Mouse (Mus musculus) neural tube, embryonic 11.5 days (tissue): ENCODE measurements at regions not wholly inside any gene's neighbourhood (a gene's known extent, or its start where the extent isn't known, plus 50 kb on each side); places are given as distances from the start of the nearest gene placed in this dataset.

Source experiments
- ATAC-seq: fragments of 200-750 bp; cut with Nextera tagmentation; 2 replicates; pipeline ENCODE4 v1.8.0; 2017; ENCODE audit warnings: moderate number of reproducible peaks, mild to moderate bottlenecking, moderate TSS enrichment, moderate library complexity; ENCODE audit not compliant: insufficient read depth, low FRiP score, low TSS enrichment
- DNase-seq: peaks from one replicate; pipeline ENCODE4 v3.0.0-alpha.2; 2015; ENCODE audit warnings: low spot score
- H3K27ac ChIP-seq: fragments of 300-500 bp; sonication (generic); 2 replicates; pipeline ENCODE4 v1.5.1; 2014; ENCODE audit warnings: low read depth, mild to moderate bottlenecking, low read length
- H3K27me3 ChIP-seq: fragments of 300-500 bp; sonication (generic); 2 replicates; pipeline ENCODE4 v1.6.1; 2014; ENCODE audit warnings: mild to moderate bottlenecking, low read length, mixed read lengths; ENCODE audit not compliant: control insufficient read depth, insufficient read depth
- H3K36me3 ChIP-seq: fragments of 300-500 bp; sonication (generic); 2 replicates; pipeline ENCODE4 v1.6.1; 2014; ENCODE audit warnings: mild to moderate bottlenecking, low read length, moderate library complexity, mixed read lengths; ENCODE audit not compliant: control insufficient read depth, insufficient read depth
- H3K4me1 ChIP-seq: fragments of 300-500 bp; sonication (generic); 2 replicates; pipeline ENCODE4 v1.6.1; 2014; ENCODE audit warnings: low read length, mixed read lengths; ENCODE audit not compliant: control insufficient read depth, insufficient read depth
- H3K4me2 ChIP-seq: fragments of 300-500 bp; sonication (generic); 2 replicates; pipeline ENCODE4 v1.6.1; 2014; ENCODE audit warnings: low read depth, mild to moderate bottlenecking, moderate library complexity
- H3K4me3 ChIP-seq: fragments of 300-500 bp; sonication (generic); 2 replicates; pipeline ENCODE4 v1.5.1; 2014; ENCODE audit warnings: low read depth, low read length
- H3K9ac ChIP-seq: fragments of 300-500 bp; sonication (generic); 2 replicates; pipeline ENCODE4 v1.6.1; 2014; ENCODE audit warnings: mild to moderate bottlenecking, low read length
- H3K9me3 ChIP-seq: fragments of 300-500 bp; sonication (generic); 2 replicates; pipeline ENCODE4 v1.6.1; 2016; ENCODE audit warnings: low read length; ENCODE audit not compliant: control insufficient read depth
- WGBS: fragments of 180-500 bp; shearing (Covaris S2); extraction: QIAGEN DNeasy Blood & Tissue Kit; methylation state at CpG from one replicate; pipeline ENCODE4 v1.1.7; 2014; 5-methylcytosine and 5-hydroxymethylcytosine counted together

GRCm38 (mm10) chr4:107736866-107737265 is 52.8 kb upstream of the Dmrtb1 start:
- no peak overlapping the region for H3K4me3 ChIP-seq
- no peaks in the 10 kb centered on the region for H3K9me3 ChIP-seq
- peaks cover 20% of the 10 kb centered on the region for H3K4me1 ChIP-seq
- ATAC-seq = no peak
- no peaks in the 10 kb centered on the region for H3K36me3 ChIP-seq
- H3K27ac ChIP-seq = no peak overlapping the region
- no peaks in the 10 kb centered on the region for H3K27me3 ChIP-seq
- H3K4me2 ChIP-seq = no peak overlapping the region
- 91% methylated on average over 8 of the region's 8 CpGs for WGBS
- H3K9ac ChIP-seq = no peak overlapping the region
- no peak for DNase-seq

- no peak overlapping the region for H3K4me3 ChIP-seq
- peaks cover 10% of the 10 kb centered on the region for H3K4me1 ChIP-seq
- DNase-seq = peak; percentile 89
- no peak overlapping the region for H3K4me2 ChIP-seq
- WGBS = 15% methylated on average over 6 of the region's 6 CpGs
- no peaks in the 10 kb centered on the region for H3K9me3 ChIP-seq
- no peaks in the 10 kb centered on the region for H3K36me3 ChIP-seq
- ATAC-seq = peak; percentile 77
- no peak overlapping the region for H3K27ac ChIP-seq
- no peaks in the 10 kb centered on the region for H3K27me3 ChIP-seq
- H3K9ac ChIP-seq = no peak overlapping the region
Observed at GRCm38 (mm10) chr4:107737907-107738306, 53.9 kb upstream of the Dmrtb1 start.

- Histone ChIP-seq H3K4me2 (no peak overlapping the region), H3K9ac (no peak overlapping the region), H3K4me3 (no peak overlapping the region), H3K36me3 (no peaks in the 10 kb centered on the region), H3K27ac (no peak overlapping the region), H3K4me1 (peaks cover 3% of the 10 kb centered on the region; the same call in 1 of the 2 replicates), H3K9me3 (no peaks in the 10 kb centered on the region), H3K27me3 (no peaks in the 10 kb centered on the region)
- ATAC-seq (no peak), DNase-seq (no peak)
- 85% methylated on average over 9 of the region's 9 CpGs for whole genome bisulfite sequencing
Observed at GRCm38 (mm10) chr4:107738776-107739175, 54.7 kb upstream of the Dmrtb1 start.

GRCm38 (mm10) chr4:107739789-107740405 is 55.9 kb upstream of the Dmrtb1 start:
- Histone ChIP-seq H3K4me1 (no peaks in the 10 kb centered on the region; the same call in 1 of the 2 replicates), H3K4me2 (no peak overlapping the region), H3K9ac (no peak overlapping the region), H3K9me3 (no peaks in the 10 kb centered on the region), H3K36me3 (no peaks in the 10 kb centered on the region), H3K27me3 (no peaks in the 10 kb centered on the region), H3K4me3 (no peak overlapping the region), H3K27ac (no peak overlapping the region)
- DNase-seq (no peak), ATAC-seq (no peak)
- WGBS = 57% methylated on average over 6 of the region's 6 CpGs

- H3K4me2 ChIP-seq = no peak overlapping the region
- 75% methylated on average over 2 of the region's 2 CpGs for WGBS
Observed at GRCm38 (mm10) chr4:107743646-107744045, 58.4 kb upstream of the Lrp8 start.

GRCm38 (mm10) chr4:107746366-107746765 is 55.7 kb upstream of the Lrp8 start:
- 80% methylated on average over 3 of the region's 3 CpGs for WGBS
- H3K9me3 ChIP-seq = no peaks in the 10 kb centered on the region
- DNase-seq (no peak), ATAC-seq (no peak)
- no peaks in the 10 kb centered on the region for H3K36me3 ChIP-seq
- no peaks in the 10 kb centered on the region for H3K27me3 ChIP-seq
- peaks cover 10% of the 10 kb centered on the region for H3K4me1 ChIP-seq
- H3K4me3 ChIP-seq = no peak overlapping the region
- H3K27ac ChIP-seq = no peak overlapping the region
- H3K4me2 ChIP-seq = no peak overlapping the region
- H3K9ac ChIP-seq = no peak overlapping the region

More at GRCm38 (mm10) chr4:107743646-107744045, 58.4 kb upstream of the Lrp8 start:
- Histone ChIP-seq H3K4me1 (peaks cover 10% of the 10 kb centered on the region), H3K27me3 (no peaks in the 10 kb centered on the region), H3K27ac (no peak overlapping the region), H3K36me3 (no peaks in the 10 kb centered on the region), H3K4me3 (no peak overlapping the region), H3K9me3 (no peaks in the 10 kb centered on the region), H3K9ac (no peak overlapping the region)
- DNase-seq = no peak
- ATAC-seq = no peak

- Histone ChIP-seq H3K4me2 (no peak overlapping the region), H3K4me1 (peaks cover 10% of the 10 kb centered on the region), H3K4me3 (no peak overlapping the region), H3K36me3 (no peaks in the 10 kb centered on the region), H3K9me3 (no peaks in the 10 kb centered on the region), H3K27me3 (no peaks in the 10 kb centered on the region), H3K27ac (no peak overlapping the region), H3K9ac (no peak overlapping the region)
- DNase-seq (no peak), ATAC-seq (no peak)
- WGBS = 85% methylated on average over 5 of the region's 5 CpGs
Observed at GRCm38 (mm10) chr4:107746923-107747431, 55.1 kb upstream of the Lrp8 start.

GRCm38 (mm10) chr4:107747454-107747853 is 54.6 kb upstream of the Lrp8 start:
- H3K27me3 ChIP-seq = no peaks in the 10 kb centered on the region
- H3K4me2 ChIP-seq = no peak overlapping the region
- H3K27ac ChIP-seq = no peak overlapping the region
- peaks cover 10% of the 10 kb centered on the region for H3K4me1 ChIP-seq
- H3K9ac ChIP-seq = no peak overlapping the region
- H3K36me3 ChIP-seq = no peaks in the 10 kb centered on the region
- no peak overlapping the region for H3K4me3 ChIP-seq
- no peak for ATAC-seq
- no peak for DNase-seq
- 87% methylated on average over 9 of the region's 9 CpGs for WGBS
- no peaks in the 10 kb centered on the region for H3K9me3 ChIP-seq

- H3K27me3 ChIP-seq = no peaks in the 10 kb centered on the region
- no peaks in the 10 kb centered on the region for H3K36me3 ChIP-seq
- WGBS = 84% methylated on average over 13 of the region's 13 CpGs
- peaks cover 10% of the 10 kb centered on the region for H3K4me1 ChIP-seq
- no peak overlapping the region for H3K27ac ChIP-seq
- no peak overlapping the region for H3K9ac ChIP-seq
- ATAC-seq = no peak
- no peak for DNase-seq
- H3K9me3 ChIP-seq = no peaks in the 10 kb centered on the region
- no peak overlapping the region for H3K4me2 ChIP-seq
- no peak overlapping the region for H3K4me3 ChIP-seq
Observed at GRCm38 (mm10) chr4:107747907-107748628, 54.0 kb upstream of the Lrp8 start.
